Mouse (Mus musculus): ENCODE data around the gene Lrrc75b.
"Not testable (repeated sequence)": the region's sequence is repeated elsewhere in the genome, so short reads cannot be mapped to it uniquely, and the experiment has no call there.

Gene Lrrc75b

GRCm38 (mm10) chr10:75531532-75532090, 28.5 kb downstream of the Lrrc75b start:
- DNase-seq = no peak

DNA sequence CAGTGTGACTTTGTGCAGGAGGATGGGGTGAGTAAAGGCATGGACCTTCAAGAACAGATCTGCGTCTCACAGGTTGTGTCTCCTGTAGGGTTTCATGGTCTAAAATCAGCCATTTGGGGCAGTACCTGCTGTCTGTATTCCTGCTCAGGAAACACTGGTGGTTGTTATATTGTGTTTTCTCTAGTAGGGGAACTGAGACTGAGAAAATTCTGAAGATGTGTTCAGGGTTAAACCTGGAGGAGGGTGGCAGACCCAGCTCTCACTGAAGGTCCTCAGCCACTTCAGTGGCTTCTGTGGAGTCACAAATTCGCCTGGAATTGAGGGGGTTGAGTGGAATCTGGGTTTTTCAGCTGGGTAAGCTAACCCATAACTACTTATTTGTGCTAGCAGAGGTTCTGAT, 29.8 kb downstream of the Lrrc75b start:
- no peak for DNase-seq

DNA sequence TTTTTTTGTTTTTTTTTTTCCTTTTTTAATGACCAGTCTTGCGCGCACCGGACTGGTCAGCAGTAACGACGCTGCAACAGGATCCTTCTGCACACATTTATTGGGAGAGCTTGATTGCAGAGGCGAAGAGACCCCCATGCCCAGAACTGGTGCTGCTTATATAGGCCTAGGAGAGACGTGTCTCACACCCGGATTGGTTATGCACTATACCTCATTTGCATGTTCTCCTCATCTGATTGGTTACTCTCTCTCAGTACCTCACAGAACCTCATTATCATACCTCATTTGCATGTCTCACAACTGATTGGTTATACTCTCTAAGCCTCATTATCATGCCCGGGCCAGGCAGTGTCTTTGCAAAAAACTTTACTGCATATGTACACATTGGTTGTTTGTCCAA, 34.7 kb downstream of the Lrrc75b start:
- DNase-seq = not testable (repeated sequence)

GRCm38 (mm10) chr10:75521643-75522042, 38.5 kb downstream of the Lrrc75b start:
- no peak for DNase-seq

GRCm38 (mm10) chr10:75520581-75520980, 39.5 kb downstream of the Lrrc75b start:
- no peak for DNase-seq

DNA sequence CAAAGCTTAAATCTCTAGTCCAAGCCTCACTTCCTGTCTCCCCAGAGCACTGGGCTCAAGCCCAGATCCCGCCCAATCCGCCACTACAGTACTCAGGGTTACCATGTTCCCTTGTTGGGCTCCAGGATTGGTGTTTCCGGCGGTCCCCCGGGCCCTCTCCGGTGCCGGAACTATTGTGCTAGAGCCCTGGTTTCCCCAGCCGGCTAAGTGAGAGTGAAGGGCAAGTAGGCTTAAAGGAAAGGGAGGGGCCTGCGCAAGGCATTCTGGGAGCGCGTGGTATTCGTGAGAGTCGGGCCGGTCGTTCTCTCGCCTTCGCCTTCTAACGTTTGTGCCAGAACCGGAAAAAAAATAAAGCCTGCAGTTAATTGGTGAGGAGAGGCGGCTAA, 42.4 kb downstream of the Lrrc75b start, which contains the start of gene Gucd1:
Gene Gucd1, minus strand, starts transcription at position 215 of the 386 bp plus-strand sequence.
- peak; percentile 97 for DNase-seq

GRCm38 (mm10) chr10:75517073-75517757, 42.9 kb downstream of the Lrrc75b start, which contains the start of gene Snrpd3:
Snrpd3 (plus strand) TSS chr10:75517551.
- DNase-seq = peak; percentile 94

- DNase-seq = no peak
These were observed 43.4 kb downstream of the Lrrc75b start for GRCm38 (mm10) chr10:75516724-75517072.

DNA sequence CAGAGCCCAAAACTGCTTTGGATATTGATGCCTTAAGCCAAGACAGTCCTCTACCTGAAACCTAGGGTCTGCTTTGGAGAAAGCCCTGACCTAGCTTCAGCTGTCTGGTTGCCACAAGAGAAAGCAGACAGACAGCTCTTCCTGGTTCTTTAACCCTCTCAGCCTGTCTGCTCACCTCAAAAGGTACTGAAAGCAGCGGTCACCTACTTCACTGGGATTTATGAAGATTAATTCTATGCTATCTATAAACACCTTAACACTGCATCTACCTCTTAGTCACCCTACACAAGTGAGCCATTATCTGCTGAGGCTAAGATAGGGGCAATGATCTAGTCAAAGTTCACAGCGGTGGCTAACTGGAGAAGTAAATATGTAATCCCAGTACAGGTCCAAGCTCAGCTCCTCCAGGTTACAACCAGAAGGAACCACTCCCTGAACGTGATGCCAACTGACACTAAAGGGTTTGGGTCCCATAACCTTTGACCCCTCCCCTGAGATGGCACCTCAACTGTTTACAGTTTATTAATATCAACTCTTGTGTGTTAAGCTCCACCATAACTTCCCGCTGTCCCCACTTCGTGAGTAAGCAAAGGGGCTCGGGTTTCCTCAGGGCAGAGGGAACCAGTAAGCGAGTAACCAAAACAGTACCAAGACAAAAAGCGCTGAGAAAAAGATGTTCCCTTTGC, 43.9 kb downstream of the Lrrc75b start:
- peak; percentile 7 for DNase-seq

- DNase-seq = no peak
These were observed 44.7 kb downstream of the Lrrc75b start for GRCm38 (mm10) chr10:75515216-75516037.

- no peak for DNase-seq
These were observed 45.8 kb downstream of the Lrrc75b start for GRCm38 (mm10) chr10:75514361-75514760.

DNA sequence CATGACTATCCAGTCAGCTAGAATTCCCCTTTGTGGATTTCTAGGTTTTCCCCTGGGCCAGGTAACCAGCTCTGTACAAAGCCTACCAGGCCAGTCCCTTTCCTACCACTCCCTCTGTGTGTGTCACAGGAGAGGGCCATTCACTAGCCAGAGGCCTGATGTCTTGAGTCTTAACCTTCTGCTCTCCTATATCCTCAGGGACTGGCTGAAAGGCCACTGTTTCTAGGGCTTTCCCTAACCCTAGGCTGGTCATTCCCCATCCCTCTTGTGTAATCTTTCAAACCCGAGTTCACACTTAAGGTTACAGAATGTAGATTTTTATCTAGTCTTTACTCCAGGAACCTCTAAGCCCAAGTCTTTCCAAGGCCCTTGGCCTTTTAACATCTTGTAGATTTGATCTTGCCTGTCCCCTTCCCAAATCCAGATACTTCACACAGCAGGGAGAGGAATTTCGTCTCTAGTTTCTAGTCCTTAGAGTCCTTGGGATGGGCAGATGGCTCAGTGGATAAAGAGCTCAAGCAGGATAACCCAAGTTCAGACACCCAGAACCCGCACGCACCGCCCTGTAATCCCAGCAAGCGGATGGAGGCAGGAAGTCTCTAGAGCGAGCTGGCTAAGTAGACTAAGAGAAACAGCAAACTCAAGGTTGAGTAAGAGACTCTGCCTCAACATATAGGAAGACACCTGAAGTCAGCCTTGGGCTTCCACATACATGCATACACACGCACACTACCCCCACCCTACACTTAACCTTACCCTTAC, 46.6 kb downstream of the Lrrc75b start:
- no peak for DNase-seq

- no peak for DNase-seq
These were observed 47.3 kb downstream of the Lrrc75b start for GRCm38 (mm10) chr10:75512796-75513195.

DNA sequence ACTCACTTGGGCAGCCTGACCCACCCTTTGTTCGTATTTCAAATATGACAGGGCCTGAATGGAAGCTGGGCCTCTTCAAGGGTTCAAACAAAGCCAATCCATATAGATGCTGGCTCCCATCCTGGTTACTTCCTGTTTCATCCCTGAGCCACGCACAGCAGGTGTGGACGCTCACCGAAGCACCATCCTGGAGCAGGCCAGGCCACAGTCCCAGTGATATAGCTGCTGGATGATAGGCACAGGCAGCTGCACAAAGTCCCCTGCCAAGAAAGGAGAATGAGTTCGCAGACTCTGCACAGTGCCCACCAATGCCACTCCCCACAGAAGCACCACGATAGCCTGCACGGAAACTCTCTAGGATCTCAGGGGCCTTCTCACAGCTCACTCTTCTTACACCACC, 48.2 kb downstream of the Lrrc75b start:
- no peak for DNase-seq

DNA sequence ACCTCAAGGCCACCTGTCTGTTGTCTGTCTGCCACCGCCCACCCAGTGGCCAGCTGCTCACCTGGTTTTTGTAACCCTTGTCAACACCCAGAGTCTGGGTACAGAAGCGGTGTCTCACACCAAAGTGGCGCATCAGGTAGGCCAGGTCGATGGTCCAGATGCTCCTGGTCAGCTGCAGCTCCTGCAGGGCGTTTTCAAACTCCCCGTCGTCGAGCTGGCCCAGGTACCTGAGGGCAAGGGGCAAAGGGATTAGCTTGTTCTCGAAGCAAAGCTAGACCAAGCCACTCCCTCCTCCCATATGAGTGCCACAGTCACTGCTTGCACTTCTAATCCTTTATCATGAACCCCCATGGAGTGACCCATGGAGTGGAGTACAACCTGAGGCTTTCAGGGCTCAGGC, 49.1 kb downstream of the Lrrc75b start:
- DNase-seq = no peak

DNA sequence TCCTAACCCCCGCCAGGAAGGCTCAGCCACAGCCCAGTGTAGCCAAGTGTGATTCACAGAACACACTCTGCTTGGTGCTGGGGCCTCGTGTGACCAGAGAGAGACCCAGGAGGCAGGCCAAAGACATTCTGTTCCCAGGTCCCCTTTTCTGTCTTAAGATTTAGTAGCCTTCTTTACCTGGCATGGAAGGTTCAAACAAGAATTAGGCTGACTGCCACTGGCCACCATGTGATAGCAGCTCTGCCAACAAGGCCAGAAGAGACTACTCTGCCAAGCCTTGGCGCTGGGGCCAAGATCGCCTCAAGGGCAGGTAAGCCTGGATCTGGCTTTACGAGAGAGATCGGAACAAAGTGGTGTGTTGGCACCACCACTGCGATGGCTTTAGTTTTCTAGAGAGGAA, 49.7 kb downstream of the Lrrc75b start:
- no peak for DNase-seq

DNA sequence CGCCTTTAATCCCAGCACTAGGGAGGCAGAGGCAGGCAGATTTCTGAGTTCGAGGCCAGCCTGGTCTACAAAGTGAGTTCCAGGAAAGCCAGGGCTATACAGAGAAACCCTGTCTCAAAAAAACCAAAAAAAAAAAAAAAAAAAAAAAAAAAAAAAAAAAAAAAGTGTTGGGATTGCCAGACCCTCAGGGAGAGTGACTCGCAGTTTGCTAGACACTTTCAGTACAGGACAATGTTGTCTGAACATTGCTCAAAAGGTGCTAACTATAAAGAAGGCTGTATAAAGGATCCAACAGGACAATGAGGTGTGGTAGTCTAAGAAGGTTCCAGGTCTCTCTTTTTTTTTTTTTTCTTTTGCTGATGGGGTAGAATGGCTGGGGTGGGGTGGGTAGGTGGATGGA, 54.2 kb downstream of the Lrrc75b start:
- not testable (repeated sequence) for DNase-seq

DNA sequence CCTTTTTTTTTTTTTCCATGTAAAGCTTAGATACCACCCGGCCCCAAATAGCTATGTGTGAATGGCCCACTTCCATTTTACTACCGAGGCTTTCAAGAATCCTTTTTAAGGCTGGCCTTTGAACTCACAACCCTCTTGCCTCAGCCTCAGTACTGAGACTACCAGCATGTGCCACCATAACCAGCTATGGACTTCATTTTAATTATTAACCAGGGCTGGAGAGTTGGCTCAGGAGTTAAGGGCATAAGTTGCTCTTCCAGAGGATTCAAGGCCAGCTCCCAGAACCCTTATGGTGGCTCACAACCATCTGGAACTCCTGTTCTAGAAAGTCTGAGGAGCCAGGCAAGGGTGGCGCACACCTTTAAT, 55.0 kb downstream of the Lrrc75b start:
- DNase-seq = no peak

- DNase-seq = peak; percentile 19
These were observed 55.6 kb downstream of the Lrrc75b start for GRCm38 (mm10) chr10:75504234-75505129.

DNA sequence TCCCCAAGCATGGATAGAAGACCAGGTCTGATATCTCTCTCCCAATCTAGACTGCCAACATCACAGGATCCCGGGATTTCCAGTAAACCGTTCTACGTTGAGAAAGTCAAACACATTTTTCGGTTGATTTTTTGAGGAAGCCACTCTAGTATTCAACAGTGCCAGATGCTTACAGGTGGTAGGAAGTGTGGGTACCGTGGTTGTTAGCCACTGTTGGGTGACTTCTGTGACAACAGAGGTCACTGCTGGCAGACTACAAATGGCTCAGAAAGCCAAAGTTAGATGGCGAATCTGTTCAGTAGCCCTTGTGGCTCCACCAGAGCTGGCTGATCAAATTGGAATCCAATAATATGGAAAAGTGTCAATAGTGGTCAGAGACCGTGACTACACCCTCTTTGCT, 56.4 kb downstream of the Lrrc75b start:
- no peak for DNase-seq

DNA sequence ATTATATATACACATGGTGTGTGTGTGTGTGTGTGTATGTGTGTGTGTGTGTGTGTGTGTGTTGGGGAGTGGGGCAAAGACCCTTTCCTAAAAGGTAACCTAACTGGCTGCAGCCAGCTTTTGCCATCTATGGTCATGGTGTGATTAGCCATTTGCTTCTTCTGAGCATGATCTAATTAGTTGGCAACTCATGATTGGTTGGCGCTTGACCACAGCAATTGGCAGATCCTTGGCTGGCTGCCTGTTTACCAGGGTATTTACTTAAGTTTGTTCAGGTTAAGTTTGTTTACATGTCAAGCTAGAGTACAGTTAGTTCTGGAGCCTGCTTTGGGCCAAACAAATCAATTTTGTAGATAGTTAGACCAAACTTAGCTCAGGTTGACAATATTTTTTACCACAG, 58.5 kb downstream of the Lrrc75b start:
- DNase-seq = no peak

DNA sequence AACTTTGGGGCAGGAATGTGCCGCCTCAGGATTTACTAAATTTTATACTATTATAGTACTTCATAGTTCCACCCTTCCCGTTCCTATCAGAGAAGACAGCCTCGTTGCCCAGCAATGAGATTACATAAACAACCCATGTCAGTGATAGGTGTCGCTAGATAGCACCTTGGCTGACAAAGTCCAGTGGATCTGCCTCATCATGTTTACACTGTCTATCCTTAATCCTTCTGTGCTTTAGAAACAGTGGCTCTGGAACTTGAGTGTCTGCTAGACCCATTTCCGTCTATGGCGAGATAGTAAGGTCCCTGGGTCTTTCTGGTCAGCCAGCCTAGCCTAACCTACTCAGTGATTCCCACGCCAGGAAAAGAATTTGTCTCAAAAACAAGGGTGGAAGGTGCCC, 59.8 kb downstream of the Lrrc75b start:
- no peak for DNase-seq
